Mouse (Mus musculus) liver, postnatal 0 days (tissue): ENCODE results near the gene Fam166a.

ENCODE experiments used
- CTCF ChIP-seq: sonication (generic); IDR thresholded peaks from 2 replicates; pipeline ENCODE4 v1.5.1; 2016; ENCODE audit warnings: antibody characterized with exemption, low read depth
- EP300 ChIP-seq: IDR thresholded peaks from 2 replicates; pipeline ENCODE4 v1.6.1; 2016; ENCODE audit warnings: antibody characterized with exemption, low read depth, mild to moderate bottlenecking

DNA sequence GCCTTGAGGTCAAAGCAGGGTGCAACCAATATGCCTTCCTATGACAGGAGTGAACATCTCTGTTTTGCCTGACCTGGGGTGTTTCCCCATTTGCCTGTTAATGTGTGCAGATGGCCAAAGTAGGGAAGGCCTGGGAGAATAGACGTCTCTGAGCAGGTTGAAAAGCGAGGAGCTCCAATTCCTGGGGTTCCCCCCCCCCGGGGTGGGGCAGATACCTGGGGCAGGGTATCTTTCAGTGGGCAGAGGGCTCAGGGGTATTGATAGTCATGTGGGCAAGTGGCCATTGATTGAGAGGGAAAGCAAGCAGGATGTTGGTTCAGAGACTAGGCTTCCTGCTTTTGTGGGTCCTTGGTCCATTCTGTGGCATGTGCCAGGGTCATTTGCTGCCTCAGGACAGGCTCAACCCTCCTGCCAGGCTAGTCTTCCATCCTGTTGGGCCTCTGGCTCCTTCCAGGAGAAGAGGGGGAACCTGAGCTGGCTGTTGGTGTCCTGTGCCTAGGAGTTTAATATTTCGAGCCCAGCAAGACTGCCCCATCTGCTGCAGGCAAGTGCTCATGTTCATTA is 49.3 kb downstream of the Fam166a start:
- TF ChIP-seq CTCF, result no peak
- no peak for TF ChIP-seq EP300
